Mouse (Mus musculus) testis, adult 2 months (tissue): ENCODE results near the gene Slc16a10. TPM values are rescaled to one million over a fixed set of nuclear protein-coding genes. Genes with fewer than 3 reads are reported as not detected.

Experiments used
- H3K27ac ChIP-seq: fragments of 200-500 bp; 2 replicates; pipeline ENCODE4 v1.5.1; 2012; ENCODE audit warnings: low read depth, low read length; ENCODE audit not compliant: control insufficient read depth, insufficient read depth
- H3K27me3 ChIP-seq: fragments of 200-500 bp; 2 replicates; pipeline ENCODE4 v1.6.1; 2012; ENCODE audit warnings: mild to moderate bottlenecking, low read length, moderate library complexity; ENCODE audit not compliant: control insufficient read depth, insufficient read depth
- H3K36me3 ChIP-seq: fragments of 200-500 bp; 2 replicates; pipeline ENCODE4 v1.6.1; 2012; ENCODE audit warnings: mild to moderate bottlenecking, low read length; ENCODE audit not compliant: control insufficient read depth, insufficient read depth
- H3K4me1 ChIP-seq: fragments of 200-500 bp; 2 replicates; pipeline ENCODE4 v1.6.1; 2012; ENCODE audit warnings: low read length; ENCODE audit not compliant: control insufficient read depth, insufficient read depth
- H3K4me3 ChIP-seq: fragments of 200-500 bp; 2 replicates; pipeline ENCODE4 v1.5.1; 2012; ENCODE audit warnings: low read depth, mild to moderate bottlenecking, low read length, moderate library complexity, mixed read lengths; ENCODE audit not compliant: control insufficient read depth
- CTCF ChIP-seq: fragments of 200-500 bp; IDR thresholded peaks from 2 replicates; pipeline ENCODE4 v1.5.1; 2012; ENCODE audit warnings: low read depth, mild to moderate bottlenecking, inconsistent platforms, low read length, moderate library complexity; ENCODE audit not compliant: control insufficient read depth, insufficient read depth, insufficient replicate concordance
- POLR2A ChIP-seq: fragments of 200-500 bp; IDR thresholded peaks from 2 replicates; pipeline ENCODE4 v1.6.1; 2012; ENCODE audit warnings: low read depth, mild to moderate bottlenecking, inconsistent platforms, low read length, moderate library complexity; ENCODE audit not compliant: control insufficient read depth
- polyA plus RNA-seq: library from polyadenylated mRNA; depleted of rRNA; stranded (reverse); fragments of >200 nt; gene quantifications from 2 replicates; pipeline ENCODE4 v1.2.3, GENCODE M21; 2012

Slc16a10 gene
- polyA plus RNA-seq, 1 experiment = 4.3 TPM

DNA sequence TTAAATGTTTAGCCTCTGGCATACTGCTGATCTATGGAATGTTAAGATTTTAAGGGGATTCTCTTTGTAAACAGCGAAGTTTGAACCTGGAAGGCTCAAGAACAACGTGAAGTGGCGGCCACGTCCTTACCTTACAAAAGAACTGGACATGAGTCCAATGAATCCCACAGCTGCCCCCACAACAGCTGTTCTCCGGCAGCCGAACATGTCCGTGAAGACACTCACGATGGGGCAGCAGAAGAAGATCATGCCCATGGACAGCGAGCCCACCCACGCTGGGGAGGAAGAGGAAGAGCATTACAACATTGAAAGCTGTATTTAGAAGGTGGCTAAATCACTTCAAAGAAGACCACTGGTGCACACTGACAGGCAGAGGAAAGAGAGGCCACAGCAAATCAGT is 61.5 kb downstream of the Slc16a10 start:
- H3K4me1 ChIP-seq = no peaks in the 10 kb centered on the region
- no peak overlapping the region for H3K4me3 ChIP-seq
- TF ChIP-seq CTCF (no peak), POLR2A (no peak)
- H3K36me3 ChIP-seq = no peaks in the 10 kb centered on the region
- no peaks in the 10 kb centered on the region for H3K27me3 ChIP-seq
- no peak overlapping the region for H3K27ac ChIP-seq

GRCm38 (mm10) chr10:40079256-40079655 is 62.8 kb downstream of the Slc16a10 start:
- Histone ChIP-seq H3K4me1 (no peaks in the 10 kb centered on the region), H3K4me3 (no peak overlapping the region), H3K27me3 (no peaks in the 10 kb centered on the region), H3K27ac (no peak overlapping the region), H3K36me3 (no peaks in the 10 kb centered on the region)
- TF ChIP-seq POLR2A (no peak), CTCF (no peak)

DNA sequence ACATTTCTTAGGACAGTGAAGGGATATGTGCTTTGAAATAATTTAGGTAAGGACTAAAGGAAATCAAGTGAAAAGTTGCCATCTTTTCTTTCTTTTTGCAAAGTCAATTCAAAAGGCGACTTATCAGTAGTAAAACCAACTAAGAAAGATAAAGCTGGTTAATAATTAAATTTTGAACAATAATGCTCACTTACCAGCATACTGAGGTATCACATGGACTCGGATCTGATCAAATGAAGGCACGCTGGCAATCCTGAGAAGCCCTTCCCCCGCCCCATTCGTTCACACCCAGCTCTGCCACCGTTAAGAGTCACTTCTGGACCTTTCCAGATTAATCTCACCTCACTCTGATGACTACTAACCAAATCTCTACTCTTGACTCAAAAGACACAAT is 64.1 kb downstream of the Slc16a10 start:
- Histone ChIP-seq H3K4me1 (no peaks in the 10 kb centered on the region), H3K27me3 (no peaks in the 10 kb centered on the region), H3K36me3 (no peaks in the 10 kb centered on the region), H3K4me3 (no peak overlapping the region), H3K27ac (no peak overlapping the region)
- no peak for TF ChIP-seq POLR2A

- TF ChIP-seq CTCF = no peak
- no peak for TF ChIP-seq POLR2A
- H3K36me3 ChIP-seq = no peaks in the 10 kb centered on the region
- no peak overlapping the region for H3K27ac ChIP-seq
- no peaks in the 10 kb centered on the region for H3K4me1 ChIP-seq
- H3K27me3 ChIP-seq = no peaks in the 10 kb centered on the region
- no peak overlapping the region for H3K4me3 ChIP-seq
Observed at GRCm38 (mm10) chr10:40077346-40077959, 64.6 kb downstream of the Slc16a10 start.

- no peak overlapping the region for H3K27ac ChIP-seq
- H3K27me3 ChIP-seq = no peaks in the 10 kb centered on the region
- H3K4me3 ChIP-seq = no peak overlapping the region
- H3K4me1 ChIP-seq = no peaks in the 10 kb centered on the region
- no peak for TF ChIP-seq CTCF
- no peak for TF ChIP-seq POLR2A
- no peaks in the 10 kb centered on the region for H3K36me3 ChIP-seq
Observed at GRCm38 (mm10) chr10:40073608-40074007, 68.5 kb downstream of the Slc16a10 start.

DNA sequence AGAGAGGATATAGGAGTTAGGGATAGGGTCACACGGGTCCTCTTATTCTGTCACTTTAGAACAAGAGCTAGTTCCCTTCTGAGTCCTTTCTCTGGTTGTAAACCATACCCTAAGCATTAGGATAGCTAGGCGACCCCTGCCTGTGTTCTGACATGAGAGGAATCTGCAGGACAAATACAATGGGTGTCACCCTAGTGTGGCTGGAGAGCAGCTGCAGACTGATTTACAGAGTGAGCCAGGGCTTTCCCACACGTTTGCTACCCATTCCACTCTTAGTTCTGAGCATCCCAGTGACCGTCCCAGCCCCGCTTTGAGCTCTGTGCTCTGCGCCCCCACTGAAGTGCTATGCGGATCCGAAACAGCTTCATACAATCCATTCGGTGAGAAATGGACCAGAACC is 71.4 kb downstream of the Slc16a10 start:
- TF ChIP-seq CTCF (no peak), POLR2A (no peak)

GRCm38 (mm10) chr10:40069270-40069669 is 72.8 kb downstream of the Slc16a10 start:
- no peaks in the 10 kb centered on the region for H3K4me1 ChIP-seq

More for the DNA sequence above, 71.4 kb downstream of the Slc16a10 start:
- Histone ChIP-seq H3K4me3 (no peak overlapping the region), H3K36me3 (no peaks in the 10 kb centered on the region), H3K4me1 (no peaks in the 10 kb centered on the region), H3K27ac (no peak overlapping the region), H3K27me3 (no peaks in the 10 kb centered on the region)

DNA sequence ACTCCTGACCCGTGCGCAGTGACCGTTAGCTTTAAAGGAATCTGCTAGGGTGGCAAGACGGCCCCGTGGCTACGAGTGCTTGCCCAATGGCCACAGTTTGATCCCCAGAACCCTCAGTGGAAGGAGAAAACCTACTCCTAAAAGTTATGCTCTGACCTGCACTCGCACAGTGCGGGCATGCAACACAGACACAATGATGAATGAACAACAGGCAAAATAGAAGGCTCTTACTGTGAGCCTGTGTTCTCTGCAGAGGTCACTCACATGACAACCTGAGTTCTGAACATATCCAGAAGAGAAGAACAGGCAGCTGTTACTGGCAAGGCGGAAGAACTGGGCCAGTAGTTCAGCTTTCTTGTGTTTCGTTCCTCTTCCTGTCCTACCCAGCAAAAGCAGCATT is 73.5 kb downstream of the Slc16a10 start:
- Histone ChIP-seq H3K27ac (no peak overlapping the region), H3K4me1 (no peaks in the 10 kb centered on the region)
- no peak for TF ChIP-seq CTCF
- TF ChIP-seq POLR2A = no peak

More at GRCm38 (mm10) chr10:40069270-40069669, 72.8 kb downstream of the Slc16a10 start:
- Histone ChIP-seq H3K27me3 (no peaks in the 10 kb centered on the region), H3K4me3 (no peak overlapping the region), H3K36me3 (no peaks in the 10 kb centered on the region), H3K27ac (no peak overlapping the region)
- no peak for TF ChIP-seq POLR2A
- TF ChIP-seq CTCF = no peak

More for the DNA sequence above, 73.5 kb downstream of the Slc16a10 start:
- Histone ChIP-seq H3K4me3 (no peak overlapping the region), H3K27me3 (no peaks in the 10 kb centered on the region), H3K36me3 (no peaks in the 10 kb centered on the region)
